Mouse (Mus musculus) intestine, postnatal 0 days (tissue): Measurements from ENCODE around the gene Gm17455. TPM values are rescaled to one million over a fixed set of nuclear protein-coding genes. Genes with fewer than 3 reads are reported as not detected.

Experiments
- ATAC-seq: fragments of 200-750 bp; cut with Nextera tagmentation; 2 replicates; pipeline ENCODE4 v1.8.0; 2017; ENCODE audit warnings: mild to moderate bottlenecking, moderate TSS enrichment, moderate library complexity
- H3K27ac ChIP-seq: fragments of 300-500 bp; sonication (generic); 2 replicates; pipeline ENCODE4 v1.5.1; 2014; ENCODE audit warnings: mild to moderate bottlenecking, low read depth, low read length, moderate library complexity
- H3K27me3 ChIP-seq: fragments of 300-500 bp; sonication (generic); replicated peaks from 2 replicates; pipeline ENCODE4 v1.6.1; 2014; ENCODE audit warnings: low read length, mixed read lengths; ENCODE audit not compliant: control insufficient read depth, insufficient read depth
- H3K36me3 ChIP-seq: fragments of 300-500 bp; sonication (generic); 2 replicates; pipeline ENCODE4 v1.6.1; 2014; ENCODE audit warnings: mild to moderate bottlenecking, moderate library complexity; ENCODE audit not compliant: control insufficient read depth, insufficient read depth
- H3K4me1 ChIP-seq: fragments of 300-500 bp; sonication (generic); replicated peaks from 2 replicates; pipeline ENCODE4 v1.6.1; 2014; ENCODE audit warnings: antibody characterized with exemption, low read length, mixed read lengths; ENCODE audit not compliant: control insufficient read depth, insufficient read depth
- H3K4me2 ChIP-seq: fragments of 300-500 bp; sonication (generic); replicated peaks from 2 replicates; pipeline ENCODE4 v1.6.1; 2014; ENCODE audit warnings: low read depth, mild to moderate bottlenecking, moderate library complexity
- H3K4me3 ChIP-seq: fragments of 300-500 bp; sonication (generic); 2 replicates; pipeline ENCODE4 v1.5.1; 2014; ENCODE audit warnings: low read depth, low read length
- H3K9ac ChIP-seq: fragments of 300-500 bp; sonication (generic); 2 replicates; pipeline ENCODE4 v1.6.1; 2014; ENCODE audit warnings: mild to moderate bottlenecking, low read depth, low read length
- H3K9me3 ChIP-seq: fragments of 300-500 bp; sonication (generic); 2 replicates; pipeline ENCODE4 v1.6.1; 2016; ENCODE audit warnings: mixed run types; ENCODE audit not compliant: control insufficient read depth
- CTCF ChIP-seq: sonication (generic); IDR thresholded peaks from 2 replicates; pipeline ENCODE4 v1.5.1; 2016; ENCODE audit warnings: low read depth, mild to moderate bottlenecking, control low read depth, antibody characterized with exemption, moderate library complexity
- WGBS: fragments of 180-500 bp; shearing (Covaris S2); extraction: QIAGEN DNeasy Blood & Tissue Kit; methylation state at CpG from one replicate; pipeline ENCODE4 v1.1.7; 2014; 5-methylcytosine and 5-hydroxymethylcytosine counted together
- polyA plus RNA-seq: library from polyadenylated mRNA; unstranded; fragments of >200 nt; fragmentation: Nextera tagmentation; extraction: Ambion mirVana; gene quantifications from 2 replicates; pipeline ENCODE4 v1.2.1, GENCODE M21; 2015

Gene Gm17455
- polyA plus RNA-seq, 1 experiment from 2014 or later, result 0.65 TPM

DNA sequence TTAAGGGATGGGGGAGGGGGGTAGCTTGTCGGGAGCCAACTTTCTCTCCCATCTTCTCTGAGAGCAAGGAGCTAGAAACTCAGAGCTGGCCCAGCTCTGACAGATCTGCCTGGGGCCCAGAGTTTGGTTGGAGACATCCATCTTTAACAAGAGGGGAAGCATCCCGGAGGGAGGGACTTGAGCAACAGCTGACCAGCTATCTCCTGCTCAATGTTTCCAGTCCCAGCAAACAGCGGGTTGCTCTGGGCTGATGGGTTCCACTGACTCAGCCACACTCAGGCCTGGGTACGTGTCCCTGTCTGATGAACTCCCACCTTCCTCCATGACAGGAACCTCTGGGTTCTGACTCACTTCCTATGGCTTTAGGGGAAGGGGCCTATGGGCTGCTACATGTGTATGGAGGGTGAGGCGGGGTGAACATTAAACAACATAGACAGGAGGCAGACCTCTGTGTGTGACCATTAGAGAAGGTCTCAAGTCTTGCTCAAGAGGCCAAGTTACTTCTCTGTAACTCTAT, 8.6 kb upstream of the Gm17455 start:
- H3K27me3 ChIP-seq, result no peaks in the 10 kb centered on the region
- H3K9ac ChIP-seq, result no peak overlapping the region
- H3K9me3 ChIP-seq, result no peaks in the 10 kb centered on the region
- no peak for TF ChIP-seq CTCF
- no peak for ATAC-seq
- 70% methylated on average over 5 of the region's 5 CpGs for whole genome bisulfite sequencing
- H3K4me2 ChIP-seq, result no peak overlapping the region
- H3K36me3 ChIP-seq, result no peaks in the 10 kb centered on the region
- no peak overlapping the region for H3K27ac ChIP-seq
- H3K4me3 ChIP-seq, result no peak overlapping the region
- H3K4me1 ChIP-seq, result no peaks in the 10 kb centered on the region

GRCm38 (mm10) chr10:60391661-60392060, 7.9 kb upstream of the Gm17455 start:
- H3K9me3 ChIP-seq, result no peaks in the 10 kb centered on the region
- no peaks in the 10 kb centered on the region for H3K27me3 ChIP-seq
- H3K27ac ChIP-seq, result no peak overlapping the region
- no peak overlapping the region for H3K4me3 ChIP-seq
- 94% methylated on average over 9 of the region's 9 CpGs for WGBS
- H3K4me1 ChIP-seq, result no peaks in the 10 kb centered on the region
- no peak for ATAC-seq
- H3K36me3 ChIP-seq, result no peaks in the 10 kb centered on the region
- H3K9ac ChIP-seq, result no peak overlapping the region
- H3K4me2 ChIP-seq, result no peak overlapping the region
- TF ChIP-seq CTCF, result no peak

DNA sequence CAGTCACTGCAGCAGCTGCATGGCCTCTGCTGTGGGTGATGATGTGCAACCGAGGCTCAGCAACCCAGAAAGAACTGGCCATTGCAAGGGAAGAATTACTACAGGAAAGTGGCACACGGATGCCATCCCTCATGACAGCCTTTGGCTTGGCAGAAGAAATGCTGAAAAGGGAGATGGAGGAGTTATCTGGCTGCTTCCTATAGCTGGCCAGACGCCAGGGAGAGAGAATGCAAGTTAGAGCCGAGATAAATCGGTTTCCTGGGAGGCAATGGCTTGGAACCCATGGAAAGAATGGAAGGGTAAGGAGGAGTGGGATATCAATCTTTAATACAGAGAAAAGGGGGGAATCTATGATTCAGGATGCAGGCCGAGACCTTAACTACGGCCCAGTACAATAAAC, 4.6 kb upstream of the Gm17455 start:
- 66% methylated on average over 7 of the region's 7 CpGs for WGBS
- Histone ChIP-seq H3K4me3 (no peak overlapping the region), H3K36me3 (no peaks in the 10 kb centered on the region), H3K9ac (no peak overlapping the region), H3K4me2 (no peak overlapping the region), H3K4me1 (no peaks in the 10 kb centered on the region), H3K27ac (no peak overlapping the region), H3K27me3 (no peaks in the 10 kb centered on the region), H3K9me3 (no peaks in the 10 kb centered on the region)
- no peak for TF ChIP-seq CTCF
- no peak for ATAC-seq

DNA sequence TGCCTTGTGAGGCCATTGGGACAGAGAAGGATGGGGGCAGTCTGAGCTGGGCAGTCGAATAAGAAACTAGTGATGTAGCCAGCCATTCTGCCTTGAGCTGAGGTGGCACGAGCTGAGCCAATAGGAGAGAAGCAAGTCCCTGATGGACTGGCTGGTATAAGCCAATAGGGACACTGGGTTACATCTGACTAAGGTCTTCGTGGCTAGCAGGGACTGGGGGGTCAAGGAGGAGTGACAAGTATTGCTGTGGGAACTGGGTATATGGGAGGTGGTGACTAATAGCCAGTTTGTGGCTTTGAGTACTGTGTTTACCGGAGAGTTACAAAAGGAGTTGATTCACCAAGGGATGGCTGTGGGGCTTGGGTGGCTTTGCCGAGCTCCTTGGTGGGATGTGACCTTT, 3.9 kb upstream of the Gm17455 start:
- ATAC-seq, result no peak
- no peak overlapping the region for H3K9ac ChIP-seq
- no peaks in the 10 kb centered on the region for H3K9me3 ChIP-seq
- no peak overlapping the region for H3K27ac ChIP-seq
- no peaks in the 10 kb centered on the region for H3K36me3 ChIP-seq
- H3K4me1 ChIP-seq, result no peaks in the 10 kb centered on the region
- H3K4me2 ChIP-seq, result no peak overlapping the region
- no peak for TF ChIP-seq CTCF
- no peaks in the 10 kb centered on the region for H3K27me3 ChIP-seq
- H3K4me3 ChIP-seq, result no peak overlapping the region
- WGBS, result 78% methylated on average over 5 of the region's 5 CpGs

- WGBS, result 87% methylated on average over 10 of the region's 10 CpGs
Measured at GRCm38 (mm10) chr10:60398051-60398814, 1.3 kb upstream of the Gm17455 start.

GRCm38 (mm10) chr10:60400507-60401295, 1.2 kb downstream of the Gm17455 start:
- no peak for ATAC-seq

More at GRCm38 (mm10) chr10:60398051-60398814, 1.3 kb upstream of the Gm17455 start:
- peak; percentile 43 for TF ChIP-seq CTCF
- Histone ChIP-seq H3K36me3 (no peaks in the 10 kb centered on the region), H3K27me3 (no peaks in the 10 kb centered on the region), H3K4me2 (no peak overlapping the region), H3K9me3 (no peaks in the 10 kb centered on the region), H3K4me3 (no peak overlapping the region), H3K4me1 (no peaks in the 10 kb centered on the region), H3K9ac (no peak overlapping the region), H3K27ac (no peak overlapping the region)
- no peak for ATAC-seq

More at GRCm38 (mm10) chr10:60400507-60401295, 1.2 kb downstream of the Gm17455 start:
- H3K27me3 ChIP-seq, result no peaks in the 10 kb centered on the region
- H3K4me3 ChIP-seq, result no peak overlapping the region
- no peaks in the 10 kb centered on the region for H3K9me3 ChIP-seq
- H3K36me3 ChIP-seq, result no peaks in the 10 kb centered on the region
- H3K9ac ChIP-seq, result no peak overlapping the region
- TF ChIP-seq CTCF, result no peak
- H3K27ac ChIP-seq, result no peak overlapping the region
- WGBS, result 76% methylated on average over 11 of the region's 11 CpGs
- H3K4me1 ChIP-seq, result no peaks in the 10 kb centered on the region
- H3K4me2 ChIP-seq, result no peak overlapping the region
